Mouse (Mus musculus): Measurements from ENCODE around the gene Rasl10b. TPM values are rescaled to one million over a fixed set of nuclear protein-coding genes. Genes with fewer than 3 reads are reported as not detected.

Gene Rasl10b
- polyA plus RNA-seq, 1 experiment from 2014 or later = 4.6 TPM

- 49% methylated on average over 4 of the region's 4 CpGs for whole genome bisulfite sequencing
- Histone ChIP-seq H3K9me3 (ENCODE audit: control insufficient read depth, low read length) (no peaks in the 10 kb centered on the region), H3K4me2 (no peak overlapping the region), H3K27ac (ENCODE audit: low read depth, low read length) (no peak overlapping the region), H3K9ac (ENCODE audit: low read length) (no peak overlapping the region), H3K4me3 (ENCODE audit: low read depth, low read length) (no peak overlapping the region), H3K36me3 (ENCODE audit: control insufficient read depth, insufficient read depth, low read length) (no peaks in the 10 kb centered on the region), H3K27me3 (ENCODE audit: control insufficient read depth, insufficient read depth, low read length) (peaks cover 27% of the 10 kb centered on the region), H3K4me1 (ENCODE audit: control insufficient read depth, insufficient read depth, low read length) (no peaks in the 10 kb centered on the region)
- DNase-seq (ENCODE audit: low spot score, missing footprints) = no peak
- 0 out of 2 replicates have a peak, but pooled peaks have one; percentile 8 for ATAC-seq (ENCODE audit: low FRiP score)
These were observed 11.4 kb downstream of the Rasl10b start for GRCm38 (mm10) chr11:83420338-83420737.

GRCm38 (mm10) chr11:83421305-83421704 lies 12.4 kb downstream of the Rasl10b start:
- peaks cover 27% of the 10 kb centered on the region for H3K27me3 ChIP-seq (ENCODE audit: control insufficient read depth, insufficient read depth, low read length)
- DNase-seq (ENCODE audit: low spot score, missing footprints) = peak; percentile 92
- no peak overlapping the region for H3K27ac ChIP-seq (ENCODE audit: low read depth, low read length)
- H3K9ac ChIP-seq (ENCODE audit: low read length) = no peak overlapping the region
- H3K4me2 ChIP-seq = no peak overlapping the region
- H3K9me3 ChIP-seq (ENCODE audit: control insufficient read depth, low read length) = no peaks in the 10 kb centered on the region
- no peak for ATAC-seq (ENCODE audit: low FRiP score)
- no peaks in the 10 kb centered on the region for H3K36me3 ChIP-seq (ENCODE audit: control insufficient read depth, insufficient read depth, low read length)
- WGBS = 5% methylated on average over 9 of the region's 9 CpGs
- no peak overlapping the region for H3K4me3 ChIP-seq (ENCODE audit: low read depth, low read length)
- H3K4me1 ChIP-seq (ENCODE audit: control insufficient read depth, insufficient read depth, low read length) = no peaks in the 10 kb centered on the region

- DNase-seq (ENCODE audit: low spot score, missing footprints) = peak; percentile 99
- no peak overlapping the region for H3K4me3 ChIP-seq (ENCODE audit: low read depth, low read length)
- ATAC-seq (ENCODE audit: low FRiP score) = no peak
- WGBS = 8% methylated on average over 8 of the region's 8 CpGs
- H3K4me1 ChIP-seq (ENCODE audit: control insufficient read depth, insufficient read depth, low read length) = 0 out of 2 replicates have a peak, but pooled peaks cover 2% of the 10 kb centered on the region
- H3K27ac ChIP-seq (ENCODE audit: low read depth, low read length) = no peak overlapping the region
- H3K4me2 ChIP-seq = no peak overlapping the region
- H3K36me3 ChIP-seq (ENCODE audit: control insufficient read depth, insufficient read depth, low read length) = no peaks in the 10 kb centered on the region
- H3K9me3 ChIP-seq (ENCODE audit: control insufficient read depth, low read length) = no peaks in the 10 kb centered on the region
- H3K9ac ChIP-seq (ENCODE audit: low read length) = no peak overlapping the region
- peaks cover 7% of the 10 kb centered on the region for H3K27me3 ChIP-seq (ENCODE audit: control insufficient read depth, insufficient read depth, low read length)
These were observed 15.7 kb downstream of the Rasl10b start for GRCm38 (mm10) chr11:83424681-83425080.

- WGBS = 42% methylated on average over 14 of the region's 17 CpGs
- Histone ChIP-seq H3K36me3 (ENCODE audit: control insufficient read depth, insufficient read depth, low read length) (no peaks in the 10 kb centered on the region), H3K9me3 (ENCODE audit: control insufficient read depth, low read length) (no peaks in the 10 kb centered on the region), H3K4me3 (ENCODE audit: low read depth, low read length) (no peak overlapping the region), H3K27me3 (ENCODE audit: control insufficient read depth, insufficient read depth, low read length) (no peaks in the 10 kb centered on the region; the same call in 1 of the 2 replicates), H3K4me2 (no peak overlapping the region), H3K27ac (ENCODE audit: low read depth, low read length) (no peak overlapping the region), H3K9ac (ENCODE audit: low read length) (no peak overlapping the region), H3K4me1 (ENCODE audit: control insufficient read depth, insufficient read depth, low read length) (0 out of 2 replicates have a peak, but pooled peaks cover 2% of the 10 kb centered on the region)
- ATAC-seq (ENCODE audit: low FRiP score) (no peak), DNase-seq (ENCODE audit: low spot score, missing footprints) (no peak)
These were observed 18.0 kb downstream of the Rasl10b start for GRCm38 (mm10) chr11:83426964-83427363.

GRCm38 (mm10) chr11:83429355-83429754 lies 20.4 kb downstream of the Rasl10b start, which contains the start of gene Gas2l2:
TSS of gene Gas2l2 (minus strand) at chr11:83429455.
- no peak within 1 kb of the TSS for H3K4me2 ChIP-seq
- ATAC-seq (ENCODE audit: low FRiP score) (no peak), DNase-seq (ENCODE audit: low spot score, missing footprints) (no peak)
- no peaks in the 10 kb centered on the region for H3K9me3 ChIP-seq (ENCODE audit: control insufficient read depth, low read length)
- no peaks in the 10 kb centered on the region; the same call in 1 of the 2 replicates for H3K27me3 ChIP-seq (ENCODE audit: control insufficient read depth, insufficient read depth, low read length)
- no peak within 1 kb of the TSS for H3K27ac ChIP-seq (ENCODE audit: low read depth, low read length)
- H3K4me1 ChIP-seq (ENCODE audit: control insufficient read depth, insufficient read depth, low read length) = 0 out of 2 replicates have a peak, but pooled peaks cover 2% of the 10 kb centered on the region
- WGBS = 46% methylated on average over 5 of the region's 5 CpGs
- H3K9ac ChIP-seq (ENCODE audit: low read length) = no peak within 1 kb of the TSS
- no peaks in the 10 kb centered on the region for H3K36me3 ChIP-seq (ENCODE audit: control insufficient read depth, insufficient read depth, low read length)
- H3K4me3 ChIP-seq (ENCODE audit: low read depth, low read length) = no peak within 1 kb of the TSS

- Histone ChIP-seq H3K9me3 (ENCODE audit: control insufficient read depth, low read length) (no peaks in the 10 kb centered on the region), H3K27me3 (ENCODE audit: control insufficient read depth, insufficient read depth, low read length) (no peaks in the 10 kb centered on the region; the same call in 1 of the 2 replicates), H3K36me3 (ENCODE audit: control insufficient read depth, insufficient read depth, low read length) (no peaks in the 10 kb centered on the region), H3K4me3 (ENCODE audit: low read depth, low read length) (no peak overlapping the region), H3K27ac (ENCODE audit: low read depth, low read length) (no peak overlapping the region), H3K9ac (ENCODE audit: low read length) (no peak overlapping the region), H3K4me1 (ENCODE audit: control insufficient read depth, insufficient read depth, low read length) (0 out of 2 replicates have a peak, but pooled peaks cover 2% of the 10 kb centered on the region), H3K4me2 (no peak overlapping the region)
- no peak for ATAC-seq (ENCODE audit: low FRiP score)
- no peak for DNase-seq (ENCODE audit: low spot score, missing footprints)
- 77% methylated on average over 2 of the region's 2 CpGs for WGBS
These were observed 23.6 kb downstream of the Rasl10b start for GRCm38 (mm10) chr11:83432533-83432932.

- 89% methylated on average over 1 of the region's 1 CpGs for WGBS
- H3K9me3 ChIP-seq (ENCODE audit: control insufficient read depth, low read length) = no peaks in the 10 kb centered on the region
- peaks cover 16% of the 10 kb centered on the region for H3K27me3 ChIP-seq (ENCODE audit: control insufficient read depth, insufficient read depth, low read length)
- ATAC-seq (ENCODE audit: low FRiP score) = no peak
- no peak within 1 kb of the TSS for H3K4me2 ChIP-seq
- H3K27ac ChIP-seq (ENCODE audit: low read depth, low read length) = no peak within 1 kb of the TSS
- no peak within 1 kb of the TSS for H3K9ac ChIP-seq (ENCODE audit: low read length)
- 0 out of 2 replicates have a peak, but pooled peaks cover 2% of the 10 kb centered on the region for H3K4me1 ChIP-seq (ENCODE audit: control insufficient read depth, insufficient read depth, low read length)
- H3K36me3 ChIP-seq (ENCODE audit: control insufficient read depth, insufficient read depth, low read length) = no peaks in the 10 kb centered on the region
- DNase-seq (ENCODE audit: low spot score, missing footprints) = no peak
- no peak within 1 kb of the TSS for H3K4me3 ChIP-seq (ENCODE audit: low read depth, low read length)
These were observed 28.4 kb downstream of the Rasl10b start, which contains the start of gene 1700020L24Rik for GRCm38 (mm10) chr11:83437377-83437776. TSS of gene 1700020L24Rik (plus strand) at chr11:83437677.

- DNase-seq (ENCODE audit: low spot score, missing footprints) (no peak), ATAC-seq (ENCODE audit: low FRiP score) (no peak)
- Histone ChIP-seq H3K9ac (ENCODE audit: low read length) (no peak overlapping the region; the same call in 1 of the 2 replicates), H3K4me2 (peak overlapping the region; percentile 91), H3K9me3 (ENCODE audit: control insufficient read depth, low read length) (no peaks in the 10 kb centered on the region), H3K4me3 (ENCODE audit: low read depth, low read length) (no peak overlapping the region), H3K27ac (ENCODE audit: low read depth, low read length) (no peak overlapping the region), H3K36me3 (ENCODE audit: control insufficient read depth, insufficient read depth, low read length) (no peaks in the 10 kb centered on the region), H3K4me1 (ENCODE audit: control insufficient read depth, insufficient read depth, low read length) (0 out of 2 replicates have a peak, but pooled peaks cover 4% of the 10 kb centered on the region), H3K27me3 (ENCODE audit: control insufficient read depth, insufficient read depth, low read length) (peaks cover 37% of the 10 kb centered on the region)
- 37% methylated on average over 11 of the region's 11 CpGs for WGBS
These were observed 30.6 kb downstream of the Rasl10b start for GRCm38 (mm10) chr11:83439426-83440060.

Measured in midbrain, embryonic 11.5 days (tissue).